In genomic region chr6:90607196-90607595, GRCm38 (mm10) we compare ENCODE assay signal across 8 mouse cellular contexts. TPM values are rescaled to one million over a fixed set of nuclear protein-coding genes. Genes with fewer than 3 reads are reported as not detected.
DNase-seq lines count a peak whose midpoint lies in the region; ATAC-seq lines count a peak whose summit lies in the region.

No protein-coding gene starts in this region.

- peaks cover 22% of the 10 kb centered on the region for H3K27me3 ChIP-seq in midbrain, embryonic 10.5 days (ENCODE audit: low read depth, poor library complexity, severe bottlenecking)
- H3K27me3 ChIP-seq in midbrain, embryonic 16.5 days (ENCODE audit: control insufficient read depth, insufficient read depth, low read depth, low read length): no peaks in the 10 kb centered on the region

- H3K36me3 ChIP-seq in midbrain, embryonic 10.5 days: no peaks in the 10 kb centered on the region
- no peaks in the 10 kb centered on the region for H3K36me3 ChIP-seq in midbrain, embryonic 16.5 days (ENCODE audit: control insufficient read depth, insufficient read depth, low read length)

- 21% methylated on average over 5 of the region's 5 CpGs for WGBS in midbrain, embryonic 10.5 days
- 17% methylated on average over 5 of the region's 5 CpGs for WGBS in midbrain, embryonic 16.5 days

- H3K27ac ChIP-seq in midbrain, embryonic 10.5 days (replicated peaks): no peak overlapping the region
- no peak overlapping the region for H3K27ac ChIP-seq in midbrain, embryonic 16.5 days (ENCODE audit: low read length)

- ATAC-seq in midbrain, embryonic 16.5 days: no peak

- no peak overlapping the region for H3K4me2 ChIP-seq in midbrain, embryonic 16.5 days (ENCODE audit: low read length)

- H3K9ac ChIP-seq in midbrain, embryonic 16.5 days (ENCODE audit: low read depth, low read length): no peak overlapping the region

- intact Hi-C loops in left cerebral cortex, postnatal 25 days (cut with DNase I): loop anchor here (5.0 to 10.0 kb wide), 2 partner anchors 120 to 508 kb away; partner anchors contain the start of gene Nup210

- H3K4me3 ChIP-seq in midbrain, embryonic 10.5 days: no peak overlapping the region
- H3K4me3 ChIP-seq in midbrain, embryonic 16.5 days (ENCODE audit: low read depth, low read length): no peak overlapping the region

- peaks cover 27% of the 10 kb centered on the region for H3K4me1 ChIP-seq in midbrain, embryonic 10.5 days
- peaks cover 5% of the 10 kb centered on the region; the same call in 1 of the 2 replicates for H3K4me1 ChIP-seq in midbrain, embryonic 16.5 days (ENCODE audit: control insufficient read depth, insufficient read depth, low read length)

- peak; percentile 65 for DNase-seq in midbrain, embryonic 10.5 days (ENCODE audit: low spot score)
- DNase-seq in MEL-GATA-1-ER (ENCODE audit: extremely low read depth, low read depth): peak; percentile 53
- peak; percentile 89 for DNase-seq in c-Kit-positive CD71-positive TER-119-negative erythroid progenitor cells, embryonic 14.5 days (ENCODE audit: low read depth)
- DNase-seq in gastrocnemius, postnatal 10 days: peak; percentile 69
- DNase-seq in left cerebral cortex, postnatal 25 days (ENCODE audit: low spot score in 2 of 2): peak; percentile 53 to 59
- DNase-seq in natural killer cell, adult 2 months (ENCODE audit: low spot score in 2 of 2): peak; percentile 38 to 62
- peak; percentile 88 for DNase-seq in thymus, postnatal 4 days

- H3K9me3 ChIP-seq in midbrain, embryonic 10.5 days (replicated peaks): no peaks in the 10 kb centered on the region
- H3K9me3 ChIP-seq in midbrain, embryonic 16.5 days (replicated peaks; ENCODE audit: control insufficient read depth, low read length, poor library complexity, severe bottlenecking): no peaks in the 10 kb centered on the region

RNA-seq across cellular contexts. Expression of gene Slc41a3, which starts 2.7 kb away (rescaled TPM):
- polyA plus RNA-seq in midbrain, embryonic 10.5 days (2016; fragmentation: Nextera tagmentation; extraction: Ambion mirVana): 2.2 and 3.5 TPM in 2 replicates
- polyA plus RNA-seq in midbrain, embryonic 16.5 days (2015; fragmentation: Nextera tagmentation; extraction: Ambion mirVana): 5.8 and 8.1 TPM in 2 replicates
- 10 to 100 TPM; 52.9 to 60.3 TPM for total RNA-seq in gastrocnemius, postnatal 10 days (2021)
- 1 to 10 TPM; 4.3 to 5.1 TPM for total RNA-seq in left cerebral cortex, postnatal 25 days (2021)

Comparison
In these comparisons a context has a peak if more than half of its experiments do, and no peak if none do; other contexts are left out.
1. RNA of gene Slc41a3, which starts 2.7 kb away (total RNA-seq): 52.9 to 60.3 TPM in gastrocnemius, postnatal 10 days; 4.3 to 5.1 TPM in left cerebral cortex, postnatal 25 days; every median in the first group is over 4 times any median in the second.
2. Peak in every context shown above with its lines, with median percentiles within 50 percentile points of each other: DNase-seq.